Mouse (Mus musculus) left cerebral cortex, postnatal 25 days (tissue): ENCODE measurements around the gene Myo18a. TPM values are rescaled to one million over a fixed set of nuclear protein-coding genes. Genes with fewer than 3 reads are reported as not detected.
"Not testable (repeated sequence)": the region's sequence is repeated elsewhere in the genome, so short reads cannot be mapped to it uniquely, and the experiment has no call there.

Experiments used
- DNase-seq, 2 experiments: peaks; one replicate each; pipeline ENCODE4 v3.0.0; 2022; ENCODE audit warnings: low spot score in 2 of 2, mixed read lengths in 1 of 2
- intact Hi-C: fragments of 180-260 bp; cut with DNase I; formaldehyde crosslinking; loops from one replicate; pipeline ENCODE4 v1.15.1; 2025
- total RNA-seq, 2 experiments: library from RNA; stranded (reverse); gene quantifications; 2 replicates each; pipeline ENCODE4 v1.2.3; 2021

Myo18a gene
- total RNA-seq, result 100 to 1,000 TPM; 156 to 157 TPM

- intact Hi-C loops, result loop anchor here (1.0 kb wide), 1 partner anchor 30 kb away; no protein-coding TSS in a partner anchor
- peak; percentile 74 to 86 for DNase-seq
Observed at GRCm38 (mm10) chr11:77762783-77763672, at the start of gene Myo18a. Gene Myo18a, plus strand, starts transcription at chr11:77763246.

GRCm38 (mm10) chr11:77713736-77714135, 49.3 kb upstream of the Myo18a start:
- intact Hi-C loops, result no loop called here
- DNase-seq, result no peak

GRCm38 (mm10) chr11:77719055-77719454, 44.0 kb upstream of the Myo18a start:
- intact Hi-C loops, result no loop called here
- no peak for DNase-seq

GRCm38 (mm10) chr11:77721389-77721788, 41.7 kb upstream of the Myo18a start:
- DNase-seq, result no peak
- intact Hi-C loops, result no loop called here

GRCm38 (mm10) chr11:77724766-77725165, 38.3 kb upstream of the Myo18a start:
- no peak for DNase-seq
- intact Hi-C loops, result no loop called here

- DNase-seq, result no peak
- intact Hi-C loops, result no loop called here
Observed at GRCm38 (mm10) chr11:77725183-77725582, 37.9 kb upstream of the Myo18a start, which contains the start of gene Cryba1. Gene Cryba1, minus strand, starts transcription at chr11:77725283.

GRCm38 (mm10) chr11:77728587-77728986, 34.5 kb upstream of the Myo18a start:
- intact Hi-C loops, result no loop called here
- no peak for DNase-seq

GRCm38 (mm10) chr11:77737289-77737688, 25.8 kb upstream of the Myo18a start:
- peak; percentile 87 for DNase-seq
- intact Hi-C loops, result loop anchor here (1.0 kb wide), 1 partner anchor 56 kb away; no protein-coding TSS in a partner anchor

GRCm38 (mm10) chr11:77738555-77738954, 24.5 kb upstream of the Myo18a start:
- intact Hi-C loops, result no loop called here
- DNase-seq, result no peak

GRCm38 (mm10) chr11:77743966-77744365, 19.1 kb upstream of the Myo18a start:
- intact Hi-C loops, result no loop called here

GRCm38 (mm10) chr11:77746652-77747051, 16.4 kb upstream of the Myo18a start:
- DNase-seq, result no peak
- intact Hi-C loops, result no loop called here

More at GRCm38 (mm10) chr11:77743966-77744365, 19.1 kb upstream of the Myo18a start:
- DNase-seq, result no peak

- intact Hi-C loops, DNase-seq: not testable (repeated sequence)
Observed at GRCm38 (mm10) chr11:77747103-77747502, 15.9 kb upstream of the Myo18a start.

- intact Hi-C loops, result no loop called here
- no peak for DNase-seq
Observed at GRCm38 (mm10) chr11:77748996-77749395, 14.1 kb upstream of the Myo18a start.

- intact Hi-C loops, result no loop called here
- DNase-seq, result no peak
Observed at GRCm38 (mm10) chr11:77752525-77752924, 10.5 kb upstream of the Myo18a start.

GRCm38 (mm10) chr11:77753469-77753868, 9.6 kb upstream of the Myo18a start:
- DNase-seq, result no peak
- intact Hi-C loops, result no loop called here

- intact Hi-C loops, result no loop called here
- no peak for DNase-seq
Observed at GRCm38 (mm10) chr11:77760031-77760430, 3.0 kb upstream of the Myo18a start.

- intact Hi-C loops, result loop anchor here (1.0 to 2.0 kb wide), 2 partner anchors 21 to 29 kb away; no protein-coding TSS in a partner anchor
- DNase-seq, result peak; percentile 36 to 53
Observed at GRCm38 (mm10) chr11:77763673-77764340, 761 bp downstream of the Myo18a start.

GRCm38 (mm10) chr11:77764694-77765458, 1.8 kb downstream of the Myo18a start:
- intact Hi-C loops, result loop anchor here (2.0 kb wide), 1 partner anchor 20 kb away; no protein-coding TSS in a partner anchor
- DNase-seq, result peak; percentile 60 to 85

GRCm38 (mm10) chr11:77765459-77765777, 2.4 kb downstream of the Myo18a start:
- peak; percentile 4 to 7 for DNase-seq
- intact Hi-C loops, result loop anchor here (2.0 kb wide), 1 partner anchor 19 kb away; no protein-coding TSS in a partner anchor
